Mouse (Mus musculus): ENCODE data around the gene Gabra4. TPM values are rescaled to one million over a fixed set of nuclear protein-coding genes. Genes with fewer than 3 reads are reported as not detected.
A peak's percentile ranks its signal among the peaks of the same experiment; 100 is the strongest.
"Not testable (repeated sequence)": the region's sequence is repeated elsewhere in the genome, so short reads cannot be mapped to it uniquely, and the experiment has no call there.

Gabra4 gene
- total and polyA plus RNA-seq, 3 experiments = 0.09 TPM; not detected in 2

- Histone ChIP-seq H3K4me1 (ENCODE audit: control insufficient read depth in 1 of 2, insufficient read depth in 2 of 2) (no peaks in the 10 kb centered on the region), H3K9ac (ENCODE audit: insufficient read depth, low read depth) (no peak overlapping the region), H3K9me3 (replicated peaks; ENCODE audit: low read length) (no peaks in the 10 kb centered on the region), H3K79me2 (replicated peaks; ENCODE audit: control insufficient read depth, extremely low read depth, insufficient read depth, poor library complexity, severe bottlenecking) (no peaks in the 10 kb centered on the region), H3K4me3 (replicated peaks in 1 of 3; ENCODE audit: low read depth in 2 of 3, low read length in 2 of 3, poor library complexity in 1 of 3) (no peak overlapping the region), H3K27me3 (replicated peaks) (no peaks in the 10 kb centered on the region), H3K27ac (ENCODE audit: insufficient read depth, low read depth) (no peak overlapping the region), H3K36me3 (replicated peaks in 1 of 2; ENCODE audit: control insufficient read depth in 1 of 2, insufficient read depth in 1 of 2, low read length in 1 of 2) (no peaks in the 10 kb centered on the region), H3K4me2 (ENCODE audit: insufficient read depth, low read depth, poor library complexity, severe bottlenecking) (no peak overlapping the region)
- no peak for DNase-seq (ENCODE audit: extremely low read depth)
- in situ Hi-C loops (cut with MboI; ENCODE audit: low pct_ligation_motif_present, low pct_unique_long_range_greater_than_20kb, low sequenced_read_pairs) = no loop called here
- TF ChIP-seq TBP (conservative IDR thresholded peaks at IDR 0.05; ENCODE audit: low read depth, low read length) (no peak), MYC (IDR thresholded peaks at IDR 0.05; ENCODE audit: low read depth, low read length) (no peak), GABPA (IDR thresholded peaks at IDR 0.05; ENCODE audit: insufficient replicate concordance, low read depth, low read length) (no peak), MAFK (IDR thresholded peaks at IDR 0.05; ENCODE audit: insufficient replicate concordance, low read length) (no peak), MAZ (IDR thresholded peaks at IDR 0.05; ENCODE audit: low read depth, low read length) (no peak)
- dilution Hi-C loops (cut with MboI; ENCODE audit: extremely low pct_ligation_motif_present, extremely low pct_unique_long_range_greater_than_20kb, low sequenced_read_pairs) = no loop called here
Measured at GRCm38 (mm10) chr5:71571646-71572237, 86.4 kb downstream of the Gabra4 start.

DNA sequence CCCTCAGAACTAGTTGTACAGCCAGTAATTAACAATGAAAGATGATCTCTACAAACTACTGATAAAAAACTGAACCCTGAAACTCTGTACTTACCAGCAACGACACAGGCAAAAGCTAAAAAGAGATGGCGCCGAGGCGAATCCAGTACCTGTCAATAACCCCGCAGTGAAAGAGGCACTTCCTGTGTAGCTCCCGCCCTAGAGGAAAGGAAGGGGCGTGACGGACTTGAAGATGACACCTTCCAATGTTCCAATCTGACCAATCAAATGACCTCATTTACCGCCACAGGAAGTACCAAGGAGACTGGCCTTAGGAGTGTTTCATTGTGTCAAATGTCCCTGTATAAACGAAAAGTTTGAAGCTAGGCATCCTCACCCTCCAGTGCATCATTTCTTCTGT, 110.0 kb downstream of the Gabra4 start, which contains the start of gene Cox7b2:
Gene Cox7b2 (minus strand): TSS at position 127 of the 400 bp plus-strand sequence.
- in situ Hi-C loops (cut with MboI; ENCODE audit: low pct_ligation_motif_present, low pct_unique_long_range_greater_than_20kb, low sequenced_read_pairs) (no loop called here), dilution Hi-C loops (cut with MboI; ENCODE audit: extremely low pct_ligation_motif_present, extremely low pct_unique_long_range_greater_than_20kb, low sequenced_read_pairs) (no loop called here)
- Histone ChIP-seq H3K9me3 (replicated peaks; ENCODE audit: low read length) (no peaks in the 10 kb centered on the region), H3K4me2 (ENCODE audit: insufficient read depth, low read depth, poor library complexity, severe bottlenecking) (no peak within 1 kb of the TSS), H3K27me3 (replicated peaks) (no peaks in the 10 kb centered on the region), H3K27ac (ENCODE audit: insufficient read depth, low read depth) (no peak within 1 kb of the TSS), H3K79me2 (replicated peaks; ENCODE audit: control insufficient read depth, extremely low read depth, insufficient read depth, poor library complexity, severe bottlenecking) (no peaks in the 10 kb centered on the region), H3K9ac (ENCODE audit: insufficient read depth, low read depth) (no peak within 1 kb of the TSS), H3K4me3 (replicated peaks in 1 of 3; ENCODE audit: low read depth in 2 of 3, low read length in 2 of 3, poor library complexity in 1 of 3) (no peak within 1 kb of the TSS), H3K4me1 (ENCODE audit: control insufficient read depth in 1 of 2, insufficient read depth in 2 of 2) (no peaks in the 10 kb centered on the region), H3K36me3 (replicated peaks in 1 of 2; ENCODE audit: control insufficient read depth in 1 of 2, insufficient read depth in 1 of 2, low read length in 1 of 2) (no peaks in the 10 kb centered on the region)
- no peak for TF ChIP-seq POLR2A (IDR thresholded peaks at IDR 0.05; ENCODE audit: low read depth, low read length)
- no peak for TF ChIP-seq CHD2 (IDR thresholded peaks at IDR 0.05; ENCODE audit: low read length)
- DNase-seq (ENCODE audit: extremely low read depth) = no peak

GRCm38 (mm10) chr5:71545554-71545953, 112.6 kb downstream of the Gabra4 start:
- Histone ChIP-seq H3K9me3 (replicated peaks; ENCODE audit: low read length) (no peaks in the 10 kb centered on the region), H3K79me2 (replicated peaks; ENCODE audit: control insufficient read depth, extremely low read depth, insufficient read depth, poor library complexity, severe bottlenecking) (no peaks in the 10 kb centered on the region), H3K27me3 (replicated peaks) (no peaks in the 10 kb centered on the region), H3K9ac (ENCODE audit: insufficient read depth, low read depth) (no peak overlapping the region), H3K36me3 (replicated peaks in 1 of 2; ENCODE audit: control insufficient read depth in 1 of 2, insufficient read depth in 1 of 2, low read length in 1 of 2) (no peaks in the 10 kb centered on the region), H3K4me2 (ENCODE audit: insufficient read depth, low read depth, poor library complexity, severe bottlenecking) (no peak overlapping the region), H3K4me1 (ENCODE audit: control insufficient read depth in 1 of 2, insufficient read depth in 2 of 2) (no peaks in the 10 kb centered on the region), H3K4me3 (replicated peaks in 1 of 3; ENCODE audit: low read depth in 2 of 3, low read length in 2 of 3, poor library complexity in 1 of 3) (no peak overlapping the region), H3K27ac (ENCODE audit: insufficient read depth, low read depth) (no peak overlapping the region)
- in situ Hi-C loops (cut with MboI; ENCODE audit: low pct_ligation_motif_present, low pct_unique_long_range_greater_than_20kb, low sequenced_read_pairs) = no loop called here
- DNase-seq (ENCODE audit: extremely low read depth) = peak; percentile 61
- dilution Hi-C loops (cut with MboI; ENCODE audit: extremely low pct_ligation_motif_present, extremely low pct_unique_long_range_greater_than_20kb, low sequenced_read_pairs) = no loop called here
- TF ChIP-seq CHD1 (IDR thresholded peaks at IDR 0.05; ENCODE audit: low read depth, low read length) (no peak), RAD21 (IDR thresholded peaks at IDR 0.05; ENCODE audit: low read depth, low read length) (peak; percentile 87), ZC3H11A (IDR thresholded peaks at IDR 0.05; ENCODE audit: low read depth, low read length) (peak; percentile 43), SMC3 (IDR thresholded peaks at IDR 0.05; ENCODE audit: low read depth, low read length) (peak; percentile 79), KAT2A (IDR thresholded peaks at IDR 0.05; ENCODE audit: insufficient replicate concordance, low read length) (no peak), MAZ (IDR thresholded peaks at IDR 0.05; ENCODE audit: low read depth, low read length) (no peak), CTCF (conservative IDR thresholded peaks at IDR 0.05 in 1 of 2, IDR thresholded peaks at IDR 0.05 in 1 of 2; ENCODE audit: low read depth in 2 of 2, low read length in 2 of 2) (peak; percentile 37 to 74; a peak in 3 of 4 replicates)

DNA sequence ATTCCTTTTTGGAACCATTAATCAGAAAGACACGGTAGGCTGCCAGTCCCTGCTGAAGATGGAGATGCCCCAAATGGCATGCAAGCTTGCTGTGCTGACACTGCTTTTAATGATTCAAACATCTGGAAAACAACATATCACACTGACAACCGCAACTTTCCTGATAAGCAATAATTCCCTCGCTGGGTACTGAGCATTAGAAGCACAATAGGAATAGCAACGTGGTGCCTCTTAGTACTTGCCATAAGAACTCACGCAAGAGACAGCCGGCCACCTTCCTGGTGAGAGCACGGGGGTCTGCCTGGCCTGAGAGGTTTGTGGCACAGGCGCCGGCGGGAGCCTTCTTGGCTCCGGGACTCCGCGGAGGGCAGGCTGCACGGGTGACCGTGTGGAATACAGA, 132.6 kb downstream of the Gabra4 start:
- DNase-seq (ENCODE audit: extremely low read depth); dilution Hi-C loops (cut with MboI; ENCODE audit: extremely low pct_ligation_motif_present, extremely low pct_unique_long_range_greater_than_20kb, low sequenced_read_pairs); H3K4me3 ChIP-seq (replicated peaks in 1 of 3; ENCODE audit: low read depth in 2 of 3, low read length in 2 of 3, poor library complexity in 1 of 3): not testable (repeated sequence)

More for the DNA sequence above, 132.6 kb downstream of the Gabra4 start:
- H3K9me3 ChIP-seq (replicated peaks; ENCODE audit: low read length); H3K27me3 ChIP-seq (replicated peaks); H3K4me2 ChIP-seq (ENCODE audit: insufficient read depth, low read depth, poor library complexity, severe bottlenecking); H3K27ac ChIP-seq (ENCODE audit: insufficient read depth, low read depth); H3K4me1 ChIP-seq (ENCODE audit: control insufficient read depth in 1 of 2, insufficient read depth in 2 of 2); H3K36me3 ChIP-seq (replicated peaks in 1 of 2; ENCODE audit: control insufficient read depth in 1 of 2, insufficient read depth in 1 of 2, low read length in 1 of 2); H3K79me2 ChIP-seq (replicated peaks; ENCODE audit: control insufficient read depth, extremely low read depth, insufficient read depth, poor library complexity, severe bottlenecking); H3K9ac ChIP-seq (ENCODE audit: insufficient read depth, low read depth); in situ Hi-C loops (cut with MboI; ENCODE audit: low pct_ligation_motif_present, low pct_unique_long_range_greater_than_20kb, low sequenced_read_pairs): not testable (repeated sequence)

Data from CH12.LX (cell line).